Mouse (Mus musculus): ENCODE results near the gene Rap1gap.

DNA sequence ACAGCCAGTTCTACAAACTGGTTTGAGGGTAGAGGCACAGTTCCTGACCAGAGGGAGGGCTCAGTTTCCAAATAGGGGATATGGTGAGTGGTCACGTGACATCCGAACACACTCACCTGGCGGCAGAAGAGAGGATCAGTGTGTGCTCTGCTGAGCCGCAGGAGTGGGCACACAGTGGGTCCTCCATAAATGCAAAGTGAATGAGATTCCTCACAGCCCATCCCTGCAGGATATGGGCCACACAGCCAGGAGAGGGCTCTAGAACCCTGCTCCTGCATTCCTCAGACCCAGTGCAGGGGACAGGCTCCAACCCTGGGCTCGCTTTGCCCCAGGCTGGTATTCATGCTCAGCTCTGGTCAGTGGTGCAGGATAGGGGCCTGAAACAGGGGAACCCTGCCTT lies 68.9 kb downstream of the Rap1gap start:
- peak; percentile 55 for TF ChIP-seq CTCF (IDR thresholded peaks at IDR 0.05; ENCODE audit: low read depth)
- no peak for TF ChIP-seq EP300 (IDR thresholded peaks at IDR 0.05; ENCODE audit: low read depth)

Data from liver, embryonic 14.5 days (tissue).